Mouse (Mus musculus) ES-Bruce4 (cell line): ENCODE data around the gene Gdpd5. TPM values are rescaled to one million over a fixed set of nuclear protein-coding genes. Genes with fewer than 3 reads are reported as not detected.

Experiments used
- H3K27ac ChIP-seq: 2 replicates; pipeline ENCODE4 v1.5.1; 2012; ENCODE audit warnings: low read length, inconsistent platforms; ENCODE audit not compliant: insufficient read depth
- H3K27me3 ChIP-seq: 2 replicates; pipeline ENCODE4 v1.6.1; 2012; ENCODE audit warnings: mild to moderate bottlenecking, low read length, inconsistent platforms; ENCODE audit not compliant: control insufficient read depth, poor library complexity, insufficient read depth, severe bottlenecking
- H3K36me3 ChIP-seq: 2 replicates; pipeline ENCODE4 v1.6.1; 2012; ENCODE audit warnings: inconsistent platforms, mild to moderate bottlenecking, low read length, moderate library complexity; ENCODE audit not compliant: control insufficient read depth, poor library complexity, insufficient read depth, severe bottlenecking
- H3K4me1 ChIP-seq: one replicate; pipeline ENCODE4 v1.8.1; 2011; ENCODE audit warnings: low read length; ENCODE audit not compliant: control insufficient read depth, insufficient read depth
- H3K4me3 ChIP-seq: 2 replicates; pipeline ENCODE4 v1.5.1; 2011; ENCODE audit warnings: low read depth, mild to moderate bottlenecking, low read length
- H3K9ac ChIP-seq: 2 replicates; pipeline ENCODE4 v1.6.1; 2012; ENCODE audit warnings: low read depth, mild to moderate bottlenecking, inconsistent platforms; ENCODE audit not compliant: poor library complexity, severe bottlenecking
- H3K9me3 ChIP-seq: replicated peaks from 2 replicates; pipeline ENCODE4 v1.6.1; 2012; ENCODE audit warnings: mild to moderate bottlenecking, low read length, inconsistent platforms; ENCODE audit not compliant: control insufficient read depth, poor library complexity, insufficient read depth, severe bottlenecking
- CTCF ChIP-seq: IDR thresholded peaks from one replicate; pipeline ENCODE4 v1.8.1; 2011; ENCODE audit warnings: low read depth, low read length
- EP300 ChIP-seq: IDR thresholded peaks from 2 replicates; pipeline ENCODE4 v1.6.1; 2011; ENCODE audit warnings: low read depth, low read length; ENCODE audit not compliant: insufficient read depth
- POLR2A ChIP-seq: IDR thresholded peaks from one replicate; pipeline ENCODE4 v1.8.1; 2011; ENCODE audit warnings: low read length; ENCODE audit not compliant: insufficient read depth
- polyA plus RNA-seq: library from polyadenylated mRNA; stranded (reverse); fragments of >200 nt; gene quantifications from 2 replicates; pipeline ENCODE4 v1.2.4, GENCODE M21; 2011; ENCODE audit warnings: low read depth; ENCODE audit not compliant: missing spikeins, insufficient read depth, insufficient read length

Gene Gdpd5
- polyA plus RNA-seq, 1 experiment, result 5.9 TPM

DNA sequence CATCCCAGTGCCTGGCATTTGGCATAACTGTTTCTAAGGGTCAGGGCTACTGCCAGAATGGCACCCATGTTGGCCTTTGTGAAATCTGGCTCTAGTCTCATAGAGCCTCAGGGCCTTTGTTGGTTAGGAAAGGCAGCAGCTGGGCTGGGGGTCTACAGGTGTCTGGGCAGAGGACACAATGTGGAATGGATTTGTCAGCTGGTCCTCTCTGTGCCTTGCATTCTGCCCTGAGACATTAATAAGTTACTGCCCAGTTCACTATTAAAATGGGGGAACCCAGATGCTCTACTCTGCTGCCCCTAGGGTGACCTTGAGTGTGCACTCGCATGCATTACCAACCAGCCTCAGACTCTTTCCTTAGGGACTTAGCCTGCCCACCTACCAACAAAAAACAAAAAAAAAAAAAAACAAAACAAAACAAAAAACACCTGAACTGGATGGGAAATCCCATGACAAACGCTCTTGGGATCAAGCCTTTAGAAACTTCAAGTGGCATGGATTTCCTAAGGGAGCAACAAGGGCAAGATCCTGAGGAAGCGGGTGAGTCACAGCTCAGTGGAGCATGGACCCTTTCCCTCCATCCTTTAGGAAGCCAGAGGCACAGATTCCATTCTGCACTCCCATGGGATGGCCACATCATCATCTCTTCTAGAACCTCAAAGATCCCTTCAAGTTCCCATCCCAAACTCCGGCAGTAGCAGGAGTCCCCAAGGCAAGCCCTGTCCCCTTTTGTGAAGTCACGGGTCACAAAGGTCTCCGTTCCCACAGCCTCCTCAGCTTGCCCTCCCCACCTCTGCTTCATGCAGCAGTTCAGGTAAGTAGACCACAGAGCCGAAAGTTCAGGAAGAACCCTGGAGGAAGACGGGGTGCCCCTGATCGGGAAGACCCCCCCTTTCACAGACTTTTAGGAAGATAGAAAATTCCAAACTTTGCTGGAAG lies 31.2 kb upstream of the Gdpd5 start:
- Histone ChIP-seq H3K9ac (no peak overlapping the region), H3K9me3 (no peaks in the 10 kb centered on the region), H3K4me3 (no peak overlapping the region), H3K4me1 (peaks cover 3% of the 10 kb centered on the region), H3K36me3 (peaks cover 10% of the 10 kb centered on the region), H3K27me3 (no peaks in the 10 kb centered on the region), H3K27ac (no peak overlapping the region)
- TF ChIP-seq CTCF, result no peak
- no peak for TF ChIP-seq POLR2A
- TF ChIP-seq EP300, result no peak

DNA sequence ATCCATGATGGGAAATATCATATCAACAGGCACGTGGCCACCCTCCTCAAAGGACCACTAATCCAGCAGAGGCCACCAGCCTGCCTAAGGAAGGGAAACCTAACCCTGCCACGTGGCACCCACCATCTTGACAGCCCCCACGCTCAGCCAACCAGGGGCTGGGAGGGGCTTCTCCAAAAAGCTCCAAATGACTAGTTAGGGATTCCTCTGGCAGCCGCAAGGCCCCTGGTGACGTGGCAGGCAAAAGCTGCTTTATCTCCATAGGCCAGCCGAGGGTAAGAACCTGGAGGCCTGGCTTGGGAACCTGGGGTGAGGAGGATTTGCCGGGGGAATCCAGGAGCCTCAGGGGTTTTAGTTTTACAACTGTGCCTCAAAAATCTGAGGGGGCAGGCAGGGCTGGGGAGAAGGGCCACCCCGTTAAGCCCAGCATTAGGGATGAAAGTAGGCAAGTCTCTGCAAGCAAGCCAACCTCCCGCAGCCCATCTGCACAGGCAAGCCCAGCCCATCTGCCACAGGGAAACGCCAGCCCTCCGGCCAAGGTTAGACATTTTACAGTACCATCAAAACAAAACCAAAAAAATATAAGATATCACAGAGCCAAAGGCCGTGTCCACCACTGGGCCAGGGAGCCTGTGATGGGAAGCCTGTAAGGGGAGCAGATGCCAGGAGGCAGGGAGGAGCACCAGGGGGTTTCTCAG lies 30.0 kb upstream of the Gdpd5 start:
- Histone ChIP-seq H3K27ac (peak overlapping the region; percentile 66), H3K9me3 (no peaks in the 10 kb centered on the region), H3K36me3 (peaks cover 5% of the 10 kb centered on the region), H3K4me3 (peak overlapping the region; percentile 63), H3K27me3 (no peaks in the 10 kb centered on the region), H3K9ac (peak overlapping the region; percentile 70), H3K4me1 (peaks cover 7% of the 10 kb centered on the region)
- TF ChIP-seq POLR2A, result no peak
- TF ChIP-seq CTCF, result no peak

DNA sequence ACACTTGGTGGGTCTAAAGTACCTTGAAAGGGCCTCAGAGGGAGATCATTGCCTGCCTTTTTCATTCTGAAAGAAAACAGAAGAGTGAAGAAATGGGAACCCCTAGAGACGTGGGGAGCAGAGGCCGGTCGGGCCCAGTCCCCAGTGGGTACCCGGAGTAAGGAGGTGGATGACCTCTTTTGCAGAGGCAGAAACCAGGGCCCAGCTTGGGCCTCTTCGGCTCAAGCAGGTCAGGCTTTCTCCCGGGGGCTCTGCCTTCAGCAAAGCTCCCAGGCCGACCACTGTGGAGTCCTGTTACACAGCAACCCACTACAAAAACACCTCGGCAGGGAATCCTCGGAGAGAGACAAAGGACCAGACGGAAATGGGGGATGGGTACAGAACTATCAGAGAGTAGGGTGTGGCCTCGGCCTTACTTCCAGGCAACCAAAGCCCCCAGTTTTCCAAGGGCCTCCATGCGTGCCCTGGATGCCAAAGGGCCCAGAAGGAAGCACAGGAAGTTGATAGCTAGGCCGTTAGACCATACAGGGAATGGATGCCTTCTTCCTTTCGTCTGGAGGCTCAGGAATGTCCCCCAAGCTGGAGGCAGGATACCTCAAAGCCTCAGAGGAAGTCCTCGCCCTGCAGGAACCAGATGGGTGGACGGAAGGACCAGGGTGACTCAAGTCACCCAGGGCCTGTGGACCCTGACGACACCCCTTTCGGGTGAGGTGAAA lies 29.3 kb upstream of the Gdpd5 start:
- Histone ChIP-seq H3K4me1 (peaks cover 14% of the 10 kb centered on the region), H3K9me3 (no peaks in the 10 kb centered on the region)
- TF ChIP-seq CTCF (no peak), EP300 (no peak; the same call in 1 of the 2 replicates), POLR2A (no peak)

DNA sequence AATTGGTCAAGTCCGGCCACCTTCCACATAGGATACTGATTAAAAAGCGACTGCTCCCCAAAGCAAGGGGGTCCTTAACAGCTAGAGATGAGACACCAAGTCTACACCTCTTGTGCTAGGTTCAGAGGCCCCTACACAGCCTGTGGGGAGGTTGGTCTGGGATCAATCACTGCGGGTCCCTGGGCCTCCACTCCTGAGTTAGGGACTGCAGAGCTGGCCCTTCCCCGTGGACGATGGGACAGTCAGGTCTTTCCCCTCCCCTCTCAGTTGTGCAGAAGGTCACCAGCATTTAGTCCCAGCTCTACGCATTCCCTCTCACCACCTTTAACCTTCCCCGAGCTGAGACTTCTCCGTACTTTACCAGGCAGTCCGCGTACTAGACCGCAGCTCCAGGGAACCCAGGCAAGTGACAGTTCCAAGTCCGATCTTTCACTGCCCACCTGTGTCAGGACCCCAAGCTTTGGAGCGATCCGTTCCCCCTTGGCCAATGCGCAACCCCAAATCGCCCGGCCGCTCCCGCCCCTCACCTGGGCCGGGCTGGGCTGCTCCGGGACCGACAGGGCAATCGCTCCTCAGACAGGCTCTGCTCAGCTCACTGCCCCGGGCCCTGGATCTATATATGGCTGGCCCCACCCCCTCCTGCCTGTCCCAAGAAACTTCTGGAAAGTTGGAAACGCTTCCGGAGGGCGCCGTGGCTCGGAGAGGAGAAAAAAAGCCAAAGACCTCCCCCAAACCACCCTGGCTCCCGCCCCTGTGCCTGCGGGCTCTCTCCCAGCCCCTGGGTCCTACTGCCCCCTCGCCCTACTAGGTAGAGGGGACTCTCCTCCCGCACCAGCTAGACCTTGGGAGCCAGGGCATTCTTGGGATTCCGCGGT lies 28.5 kb upstream of the Gdpd5 start, which contains the start of gene Serpinh1:
TSS of gene Serpinh1 (minus strand) at position 714 of the 875 bp plus-strand sequence.
- Histone ChIP-seq H3K4me1 (peaks cover 18% of the 10 kb centered on the region), H3K36me3 (peaks cover 4% of the 10 kb centered on the region; the same call in 1 of the 2 replicates), H3K9me3 (no peaks in the 10 kb centered on the region)

More for the DNA sequence above, 29.3 kb upstream of the Gdpd5 start:
- H3K4me3 ChIP-seq, result peak overlapping the region; percentile 63
- H3K36me3 ChIP-seq, result peaks cover 4% of the 10 kb centered on the region; the same call in 1 of the 2 replicates
- peak overlapping the region; percentile 70 for H3K9ac ChIP-seq
- no peaks in the 10 kb centered on the region for H3K27me3 ChIP-seq
- H3K27ac ChIP-seq, result peak overlapping the region; percentile 70

DNA sequence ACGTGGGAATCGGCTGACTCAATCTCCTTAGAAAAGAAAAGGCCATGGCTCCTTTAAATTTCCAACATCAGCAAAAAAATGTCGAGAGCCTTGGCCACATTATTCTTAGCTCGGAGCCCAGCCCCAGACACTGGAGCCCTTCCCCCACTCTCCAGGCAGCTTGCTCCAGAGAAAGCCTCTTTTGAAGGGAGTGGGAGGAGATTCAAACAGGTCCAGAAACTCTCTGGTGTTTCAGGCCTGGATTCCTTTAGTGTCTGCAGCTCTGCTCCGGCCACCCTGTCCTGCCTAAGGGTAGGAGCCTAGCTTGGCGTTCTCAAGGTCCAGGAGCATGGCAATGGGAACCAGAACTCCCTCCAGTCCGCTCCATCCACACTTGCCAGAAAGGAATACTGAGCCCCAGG lies 25.5 kb upstream of the Gdpd5 start:
- Histone ChIP-seq H3K4me3 (no peak overlapping the region; the same call in 1 of the 2 replicates), H3K4me1 (peaks cover 21% of the 10 kb centered on the region), H3K9ac (peak overlapping the region; percentile 31), H3K36me3 (no peaks in the 10 kb centered on the region), H3K27me3 (no peaks in the 10 kb centered on the region), H3K9me3 (no peaks in the 10 kb centered on the region), H3K27ac (peak overlapping the region; percentile 63)
- no peak for TF ChIP-seq CTCF
- TF ChIP-seq EP300, result no peak
- TF ChIP-seq POLR2A, result no peak

More for the DNA sequence above, 28.5 kb upstream of the Gdpd5 start, which contains the start of gene Serpinh1:
- H3K27me3 ChIP-seq, result no peaks in the 10 kb centered on the region
- peak within 1 kb of the TSS; percentile 63 for H3K4me3 ChIP-seq
- peak within 1 kb of the TSS; percentile 35 for H3K9ac ChIP-seq
- H3K27ac ChIP-seq, result peak within 1 kb of the TSS; percentile 70
- TF ChIP-seq POLR2A (no peak), EP300 (no peak), CTCF (no peak)
